Mouse (Mus musculus): ENCODE measurements around the gene Aff3. TPM values are rescaled to one million over a fixed set of nuclear protein-coding genes. Genes with fewer than 3 reads are reported as not detected.

Aff3 gene
- total RNA-seq, 1 experiment: 1.7 TPM

GRCm38 (mm10) chr1:38544501-38544900 lies 120.3 kb downstream of the Aff3 start:
- Histone ChIP-seq H3K36me3 (ENCODE audit: control insufficient read depth, insufficient read depth, low read length, poor library complexity, severe bottlenecking) (no peaks in the 10 kb centered on the region), H3K9ac (ENCODE audit: insufficient read depth, low read depth, low read length, poor library complexity, severe bottlenecking) (no peak overlapping the region), H3K4me3 (ENCODE audit: insufficient read depth in 1 of 2, low read depth in 1 of 2, low read length in 2 of 2, poor library complexity in 1 of 2, severe bottlenecking in 1 of 2) (no peak overlapping the region), H3K9me3 (ENCODE audit: control insufficient read depth, insufficient read depth, low read depth, low read length) (no peaks in the 10 kb centered on the region), H3K4me1 (ENCODE audit: control insufficient read depth in 2 of 2, insufficient read depth in 2 of 2, low read length in 2 of 2, poor library complexity in 1 of 2) (no peaks in the 10 kb centered on the region), H3K27ac (ENCODE audit: insufficient read depth, low read depth, low read length, poor library complexity, severe bottlenecking) (no peak overlapping the region)
- TF ChIP-seq ZNF384 (IDR thresholded peaks at IDR 0.05; ENCODE audit: low read depth, low read length) (no peak), ZC3H11A (IDR thresholded peaks at IDR 0.05; ENCODE audit: borderline replicate concordance, low read depth, low read length) (no peak), CHD2 (IDR thresholded peaks at IDR 0.05; ENCODE audit: low read depth, low read length) (no peak), HCFC1 (IDR thresholded peaks at IDR 0.05; ENCODE audit: borderline replicate concordance, insufficient read depth, low read length) (no peak), MAFK (IDR thresholded peaks at IDR 0.05; ENCODE audit: insufficient read depth, low read depth, low read length) (no peak)
- DNase-seq (ENCODE audit: low read depth, low spot score): no peak
- in situ Hi-C loops (cut with MboI; ENCODE audit: low sequenced_read_pairs in 2 of 2, unreplicated experiment in 2 of 2): no loop called here

- no peak overlapping the region for H3K27ac ChIP-seq (ENCODE audit: insufficient read depth, low read depth, low read length, poor library complexity, severe bottlenecking)
- no peaks in the 10 kb centered on the region for H3K36me3 ChIP-seq (ENCODE audit: control insufficient read depth, insufficient read depth, low read length, poor library complexity, severe bottlenecking)
- in situ Hi-C loops (cut with MboI; ENCODE audit: low sequenced_read_pairs in 2 of 2, unreplicated experiment in 2 of 2): no loop called here
- no peaks in the 10 kb centered on the region for H3K4me1 ChIP-seq (ENCODE audit: control insufficient read depth in 2 of 2, insufficient read depth in 2 of 2, low read length in 2 of 2, poor library complexity in 1 of 2)
- no peak for DNase-seq (ENCODE audit: low read depth, low spot score)
- H3K9me3 ChIP-seq (ENCODE audit: control insufficient read depth, insufficient read depth, low read depth, low read length): no peaks in the 10 kb centered on the region
- H3K9ac ChIP-seq (ENCODE audit: insufficient read depth, low read depth, low read length, poor library complexity, severe bottlenecking): no peak overlapping the region
- TF ChIP-seq ZC3H11A (IDR thresholded peaks at IDR 0.05; ENCODE audit: borderline replicate concordance, low read depth, low read length) (no peak), MAFK (IDR thresholded peaks at IDR 0.05; ENCODE audit: insufficient read depth, low read depth, low read length) (no peak)
- no peak overlapping the region for H3K4me3 ChIP-seq (ENCODE audit: insufficient read depth in 1 of 2, low read depth in 1 of 2, low read length in 2 of 2, poor library complexity in 1 of 2, severe bottlenecking in 1 of 2)
Observed at GRCm38 (mm10) chr1:38541536-38541935, 123.2 kb downstream of the Aff3 start.

- Histone ChIP-seq H3K4me1 (ENCODE audit: control insufficient read depth in 2 of 2, insufficient read depth in 2 of 2, low read length in 2 of 2, poor library complexity in 1 of 2) (no peaks in the 10 kb centered on the region), H3K36me3 (ENCODE audit: control insufficient read depth, insufficient read depth, low read length, poor library complexity, severe bottlenecking) (no peaks in the 10 kb centered on the region), H3K4me3 (ENCODE audit: insufficient read depth in 1 of 2, low read depth in 1 of 2, low read length in 2 of 2, poor library complexity in 1 of 2, severe bottlenecking in 1 of 2) (no peak overlapping the region), H3K9me3 (ENCODE audit: control insufficient read depth, insufficient read depth, low read depth, low read length) (no peaks in the 10 kb centered on the region), H3K9ac (ENCODE audit: insufficient read depth, low read depth, low read length, poor library complexity, severe bottlenecking) (no peak overlapping the region), H3K27ac (ENCODE audit: insufficient read depth, low read depth, low read length, poor library complexity, severe bottlenecking) (no peak overlapping the region)
- no peak for TF ChIP-seq HCFC1 (IDR thresholded peaks at IDR 0.05; ENCODE audit: borderline replicate concordance, insufficient read depth, low read length)
- no peak for TF ChIP-seq ZNF384 (IDR thresholded peaks at IDR 0.05; ENCODE audit: low read depth, low read length)
- TF ChIP-seq CHD2 (IDR thresholded peaks at IDR 0.05; ENCODE audit: low read depth, low read length): no peak
- no peak for TF ChIP-seq MAFK (IDR thresholded peaks at IDR 0.05; ENCODE audit: insufficient read depth, low read depth, low read length)
- TF ChIP-seq ZC3H11A (IDR thresholded peaks at IDR 0.05; ENCODE audit: borderline replicate concordance, low read depth, low read length): no peak
- in situ Hi-C loops (cut with MboI; ENCODE audit: low sequenced_read_pairs in 2 of 2, unreplicated experiment in 2 of 2): no loop called here
- DNase-seq (ENCODE audit: low read depth, low spot score): no peak
Observed at GRCm38 (mm10) chr1:38536929-38537540, 127.7 kb downstream of the Aff3 start.

- Histone ChIP-seq H3K4me1 (ENCODE audit: control insufficient read depth in 2 of 2, insufficient read depth in 2 of 2, low read length in 2 of 2, poor library complexity in 1 of 2) (no peaks in the 10 kb centered on the region), H3K36me3 (ENCODE audit: control insufficient read depth, insufficient read depth, low read length, poor library complexity, severe bottlenecking) (no peaks in the 10 kb centered on the region), H3K9ac (ENCODE audit: insufficient read depth, low read depth, low read length, poor library complexity, severe bottlenecking) (no peak overlapping the region), H3K9me3 (ENCODE audit: control insufficient read depth, insufficient read depth, low read depth, low read length) (no peaks in the 10 kb centered on the region), H3K4me3 (ENCODE audit: insufficient read depth in 1 of 2, low read depth in 1 of 2, low read length in 2 of 2, poor library complexity in 1 of 2, severe bottlenecking in 1 of 2) (no peak overlapping the region), H3K27ac (ENCODE audit: insufficient read depth, low read depth, low read length, poor library complexity, severe bottlenecking) (no peak overlapping the region)
- no peak for DNase-seq (ENCODE audit: low read depth, low spot score)
- in situ Hi-C loops (cut with MboI; ENCODE audit: low sequenced_read_pairs in 2 of 2, unreplicated experiment in 2 of 2): no loop called here
- TF ChIP-seq MAFK (IDR thresholded peaks at IDR 0.05; ENCODE audit: insufficient read depth, low read depth, low read length) (no peak), ZNF384 (IDR thresholded peaks at IDR 0.05; ENCODE audit: low read depth, low read length) (no peak), CHD2 (IDR thresholded peaks at IDR 0.05; ENCODE audit: low read depth, low read length) (no peak), HCFC1 (IDR thresholded peaks at IDR 0.05; ENCODE audit: borderline replicate concordance, insufficient read depth, low read length) (no peak), ZC3H11A (IDR thresholded peaks at IDR 0.05; ENCODE audit: borderline replicate concordance, low read depth, low read length) (no peak)
Observed at GRCm38 (mm10) chr1:38532581-38532980, 132.2 kb downstream of the Aff3 start.

GRCm38 (mm10) chr1:38528607-38529006 lies 136.1 kb downstream of the Aff3 start:
- H3K4me1 ChIP-seq (ENCODE audit: control insufficient read depth in 2 of 2, insufficient read depth in 2 of 2, low read length in 2 of 2, poor library complexity in 1 of 2): no peaks in the 10 kb centered on the region
- no peak overlapping the region for H3K27ac ChIP-seq (ENCODE audit: insufficient read depth, low read depth, low read length, poor library complexity, severe bottlenecking)
- TF ChIP-seq ZC3H11A (IDR thresholded peaks at IDR 0.05; ENCODE audit: borderline replicate concordance, low read depth, low read length) (no peak), CHD2 (IDR thresholded peaks at IDR 0.05; ENCODE audit: low read depth, low read length) (no peak), HCFC1 (IDR thresholded peaks at IDR 0.05; ENCODE audit: borderline replicate concordance, insufficient read depth, low read length) (no peak), ZNF384 (IDR thresholded peaks at IDR 0.05; ENCODE audit: low read depth, low read length) (no peak), MAFK (IDR thresholded peaks at IDR 0.05; ENCODE audit: insufficient read depth, low read depth, low read length) (no peak)
- no peak for DNase-seq (ENCODE audit: low read depth, low spot score)
- in situ Hi-C loops (cut with MboI; ENCODE audit: low sequenced_read_pairs in 2 of 2, unreplicated experiment in 2 of 2): no loop called here
- H3K36me3 ChIP-seq (ENCODE audit: control insufficient read depth, insufficient read depth, low read length, poor library complexity, severe bottlenecking): no peaks in the 10 kb centered on the region; the same call in 1 of the 2 replicates
- H3K9ac ChIP-seq (ENCODE audit: insufficient read depth, low read depth, low read length, poor library complexity, severe bottlenecking): no peak overlapping the region
- H3K9me3 ChIP-seq (ENCODE audit: control insufficient read depth, insufficient read depth, low read depth, low read length): no peaks in the 10 kb centered on the region
- no peak overlapping the region for H3K4me3 ChIP-seq (ENCODE audit: insufficient read depth in 1 of 2, low read depth in 1 of 2, low read length in 2 of 2, poor library complexity in 1 of 2, severe bottlenecking in 1 of 2)
